Mouse (Mus musculus): Measurements from ENCODE around the gene Ccdc12. TPM values are rescaled to one million over a fixed set of nuclear protein-coding genes. Genes with fewer than 3 reads are reported as not detected.

Gene Ccdc12
- 179 TPM for polyA plus RNA-seq (2017; shearing (Covaris generic))

DNA sequence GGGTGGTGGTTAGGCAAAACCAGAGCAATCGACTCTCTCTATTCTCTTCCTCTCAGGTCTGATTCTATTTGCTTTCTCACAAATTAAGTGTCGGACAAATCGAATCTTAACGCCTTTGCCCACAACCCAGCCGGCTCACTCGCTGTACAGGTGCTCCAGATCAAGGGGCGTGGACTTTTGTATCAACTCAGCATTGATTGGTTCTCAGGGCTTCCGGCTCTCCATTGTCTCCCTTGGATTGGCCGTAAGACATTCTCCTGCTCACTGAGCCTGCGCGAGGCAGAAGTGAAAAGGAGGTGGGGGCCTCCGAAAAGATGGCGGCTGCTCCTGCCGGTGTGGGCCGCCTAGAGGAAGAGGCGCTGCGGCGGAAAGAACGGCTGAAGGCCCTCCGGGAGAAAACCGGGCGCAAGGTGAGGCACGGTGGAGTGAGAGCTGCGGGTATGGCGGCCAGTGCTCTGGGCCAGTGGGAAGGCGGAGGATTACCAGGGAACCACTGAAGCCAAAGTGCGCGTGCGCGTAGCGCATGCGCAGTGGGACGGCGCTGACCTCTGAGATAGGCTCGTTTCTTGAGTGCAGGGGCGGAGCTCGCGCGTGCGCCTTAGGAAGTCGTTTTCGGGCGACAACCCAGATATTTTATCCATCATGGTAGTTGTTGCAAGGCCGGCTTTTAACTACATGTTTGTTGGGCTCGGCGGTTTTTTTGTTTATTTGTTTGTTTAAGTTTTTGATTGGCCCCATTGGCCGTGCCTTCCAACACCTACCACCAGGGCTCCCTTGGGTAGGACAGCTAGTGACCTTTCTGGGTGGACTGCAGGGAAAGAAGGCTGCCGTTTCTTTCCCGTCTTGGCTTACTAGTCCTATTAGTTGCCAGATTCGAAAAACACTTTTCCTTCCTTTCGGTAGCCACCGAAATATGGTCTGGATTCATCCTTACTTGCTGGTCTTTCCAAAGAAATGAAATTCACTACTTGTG is at the start of gene Ccdc12:
Gene Ccdc12 (plus strand): TSS at position 255 of the 973 bp plus-strand sequence.

DNA sequence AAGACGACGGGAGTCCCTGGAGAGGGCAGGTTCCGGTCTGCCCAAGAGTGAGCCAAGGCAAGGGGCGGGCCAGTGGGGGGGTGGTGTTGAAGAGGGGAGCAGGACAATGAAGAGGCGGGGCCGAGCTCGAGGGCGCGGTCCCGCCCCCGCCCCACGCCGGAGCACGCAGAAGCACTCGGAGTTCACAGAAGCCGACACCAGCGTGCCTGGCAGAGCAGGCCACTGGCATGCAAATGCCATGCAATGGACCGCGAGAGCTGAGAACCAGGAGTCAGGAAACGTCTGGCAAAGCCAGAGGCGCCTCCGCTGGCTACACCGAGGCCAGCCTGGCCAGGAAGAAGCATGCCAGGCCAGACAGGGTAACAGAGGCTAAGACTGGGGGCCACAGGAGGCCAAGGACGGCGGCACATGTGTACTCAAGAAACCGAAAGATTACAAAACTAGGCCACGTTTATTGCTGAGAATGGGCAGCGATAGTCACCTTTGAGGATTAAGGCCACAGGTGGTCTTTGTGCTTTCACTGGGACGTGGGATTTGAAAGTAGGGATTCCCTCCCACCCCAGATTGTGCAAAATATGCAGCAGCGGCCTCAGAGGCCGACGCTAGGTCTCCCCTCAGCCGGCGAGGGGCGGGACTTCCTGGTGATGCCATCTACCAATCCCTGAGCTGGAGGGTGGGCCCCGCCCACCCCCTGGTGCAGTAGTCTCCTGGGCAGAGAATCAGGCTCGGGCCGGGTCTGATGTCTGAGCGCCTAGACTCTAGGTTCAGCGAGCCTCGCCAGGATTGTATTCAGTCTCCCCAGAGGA is 31.7 kb upstream of the Ccdc12 start, which contains the start of gene Nradd:
Gene Nradd (minus strand): TSS at position 92 of the 806 bp plus-strand sequence.

DNA sequence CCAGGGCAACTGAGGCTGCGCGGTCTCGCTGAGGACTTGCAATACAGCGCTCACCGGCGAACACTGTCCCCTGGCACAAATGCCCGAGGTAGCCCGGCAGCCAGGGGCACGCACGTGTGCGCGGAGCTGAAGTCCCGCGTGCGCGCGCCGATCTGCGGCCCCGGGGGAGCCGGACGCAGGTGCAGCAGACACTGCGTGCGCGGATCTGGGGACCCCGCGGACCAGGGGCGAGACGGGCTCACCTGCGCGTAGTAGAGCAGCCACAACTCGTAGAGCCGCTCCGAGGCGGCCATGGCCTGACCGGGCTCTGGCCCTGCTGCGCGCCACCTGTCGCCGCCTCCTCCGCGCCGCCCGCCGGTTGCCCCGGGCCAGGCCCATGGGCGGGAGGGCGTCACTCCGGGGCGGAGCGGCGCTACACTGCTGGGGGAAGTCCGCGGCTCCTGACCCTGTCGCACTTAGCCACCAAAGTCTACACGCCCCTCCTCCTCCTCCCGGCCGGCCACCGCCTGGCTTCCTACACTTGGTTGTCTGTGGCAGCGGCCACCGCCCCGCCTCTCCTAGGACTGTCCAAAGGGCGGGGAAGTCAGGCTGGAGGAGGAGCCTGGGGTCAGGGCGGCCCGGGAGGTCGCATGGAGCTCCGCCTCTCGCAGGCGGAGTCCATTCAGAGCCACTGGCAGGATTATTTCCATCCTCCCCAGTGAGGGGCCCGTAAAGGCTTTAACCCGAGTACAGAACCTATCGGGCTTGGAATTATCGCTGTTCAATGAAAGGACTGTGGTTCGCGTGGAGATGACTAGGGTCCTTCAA is 2.4 kb upstream of the Ccdc12 start, which contains the start of gene Nbeal2:
Gene Nbeal2 (minus strand): TSS at position 507 of the 807 bp plus-strand sequence.

DNA sequence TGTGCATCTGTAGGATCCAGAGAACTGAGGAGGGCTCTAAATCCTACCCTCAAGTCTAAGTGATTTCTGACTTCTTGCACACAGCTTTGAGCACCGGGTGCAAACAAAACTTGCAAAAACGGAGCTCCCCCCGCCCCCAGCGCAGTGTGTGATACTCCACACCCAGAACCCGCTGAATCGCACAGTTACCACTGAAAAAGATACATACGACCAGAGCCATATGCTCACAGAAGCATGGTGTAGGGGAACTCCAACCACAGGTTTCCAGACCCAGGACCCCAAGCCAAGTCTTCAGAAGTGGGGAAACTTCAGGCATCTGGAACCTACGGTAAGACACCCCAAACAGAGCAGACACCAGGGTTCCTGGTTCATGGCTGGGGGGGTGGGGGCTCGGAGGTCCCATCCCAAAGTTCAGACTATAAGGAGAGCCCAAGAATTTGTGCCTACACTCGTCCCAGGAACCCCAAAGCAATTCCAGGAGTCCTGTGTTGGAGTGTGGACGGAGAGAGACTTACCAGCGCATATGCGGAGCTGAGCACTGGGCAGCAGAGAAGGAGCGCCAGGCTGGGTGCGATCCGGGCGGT is 85.5 kb downstream of the Ccdc12 start, which contains the start of gene Myl3:
Gene Myl3 (plus strand): TSS at position 151 of the 584 bp plus-strand sequence.

DNA sequence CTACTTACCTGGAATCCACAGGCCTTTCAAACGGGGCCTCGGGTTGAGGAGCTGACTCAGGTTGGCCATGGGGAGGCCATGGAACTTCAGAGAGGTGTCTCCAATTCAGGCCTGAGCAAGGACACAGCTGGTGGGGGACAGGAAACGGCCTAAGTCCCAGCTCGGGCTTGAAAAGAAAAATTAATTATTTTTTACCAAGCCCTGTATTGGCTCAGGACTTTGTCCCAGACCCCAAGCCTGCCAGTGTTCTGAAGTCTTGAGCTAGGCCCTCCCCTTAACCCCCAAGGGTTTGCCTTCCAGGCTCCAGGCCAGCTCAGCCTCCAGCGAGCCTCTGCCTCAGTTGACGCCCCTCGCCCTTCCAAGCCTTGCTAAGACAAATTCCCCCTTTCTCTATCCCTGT is 90.7 kb downstream of the Ccdc12 start, which contains the start of gene Pth1r:
Gene Pth1r (minus strand): TSS at position 185 of the 400 bp plus-strand sequence.

Other genes with a start within 250 kb of the Ccdc12 start
- gene Ptpn23, start 248.3 kb upstream of the Ccdc12 start, polyA plus RNA-seq (2017; shearing (Covaris generic)): 6.7 TPM
- gene Ngp, start 236.8 kb upstream of the Ccdc12 start, polyA plus RNA-seq (2017; shearing (Covaris generic)): not detected
- 12.0 TPM for gene Klhl18, start 179.8 kb upstream of the Ccdc12 start, polyA plus RNA-seq (2017; shearing (Covaris generic))
- gene Kif9, start 179.5 kb upstream of the Ccdc12 start, polyA plus RNA-seq (2017; shearing (Covaris generic)): 0.25 TPM
- 37.8 TPM for gene Setd2, start 123.9 kb upstream of the Ccdc12 start, polyA plus RNA-seq (2017; shearing (Covaris generic))
- 1.8 TPM for gene Nradd, start 32.1 kb upstream of the Ccdc12 start, polyA plus RNA-seq (2017; shearing (Covaris generic))
- 74.0 TPM for gene Nbeal2, start 2.3 kb upstream of the Ccdc12 start, polyA plus RNA-seq (2017; shearing (Covaris generic))
- not detected for gene Myl3, start 85.4 kb downstream of the Ccdc12 start, polyA plus RNA-seq (2017; shearing (Covaris generic))
- not detected for gene Pth1r, start 90.6 kb downstream of the Ccdc12 start, polyA plus RNA-seq (2017; shearing (Covaris generic))
- gene Prss42, start 141.7 kb downstream of the Ccdc12 start, polyA plus RNA-seq (2017; shearing (Covaris generic)): not detected
- not detected for gene Prss44, start 157.5 kb downstream of the Ccdc12 start, polyA plus RNA-seq (2017; shearing (Covaris generic))
- gene Prss43, start 170.2 kb downstream of the Ccdc12 start, polyA plus RNA-seq (2017; shearing (Covaris generic)): not detected
- gene Prss45, start 178.1 kb downstream of the Ccdc12 start, polyA plus RNA-seq (2017; shearing (Covaris generic)): not detected
- gene Prss46, start 188.0 kb downstream of the Ccdc12 start, polyA plus RNA-seq (2017; shearing (Covaris generic)): not detected
- gene Prss50, start 201.5 kb downstream of the Ccdc12 start, polyA plus RNA-seq (2017; shearing (Covaris generic)): not detected
- 23.4 TPM for gene Als2cl, start 223.4 kb downstream of the Ccdc12 start, polyA plus RNA-seq (2017; shearing (Covaris generic))
- gene Tmie, start 223.6 kb downstream of the Ccdc12 start, polyA plus RNA-seq (2017; shearing (Covaris generic)): 0.92 TPM